Mouse (Mus musculus) ES-E14 (cell line): ENCODE results near the gene Fam19a1.

Experiments
- CHD2 ChIP-seq: IDR thresholded peaks from 2 replicates; pipeline ENCODE4 v1.6.1; 2014; ENCODE audit warnings: mild to moderate bottlenecking, low read depth, low read length, inconsistent platforms
- HCFC1 ChIP-seq: IDR thresholded peaks from 2 replicates; pipeline ENCODE4 v1.6.1; 2012; ENCODE audit warnings: low read length, inconsistent platforms, borderline replicate concordance; ENCODE audit not compliant: insufficient read depth
- ZC3H11A ChIP-seq: IDR thresholded peaks from 2 replicates; pipeline ENCODE4 v1.6.1; 2012; ENCODE audit warnings: low read depth, mild to moderate bottlenecking, inconsistent platforms, low read length, borderline replicate concordance
- ZNF384 ChIP-seq: IDR thresholded peaks from 2 replicates; pipeline ENCODE4 v1.6.1; 2012; ENCODE audit warnings: low read depth, low read length, inconsistent platforms

GRCm38 (mm10) chr6:96347491-96347890, 234.5 kb downstream of the Fam19a1 start:
- TF ChIP-seq ZC3H11A: no peak
- no peak for TF ChIP-seq ZNF384
- TF ChIP-seq HCFC1: no peak
- no peak for TF ChIP-seq CHD2
